Mouse (Mus musculus) regulatory T cell (primary cell): ENCODE data around the gene Zfr.

Source experiments
- in situ Hi-C: fragments of 300-600 bp; cut with MboI, MseI; formaldehyde crosslinking; loops from one replicate; pipeline ENCODE4 v1.15.1; 2025; ENCODE audit warnings: high pct_unique_total_duplicates

Gene Zfr

DNA sequence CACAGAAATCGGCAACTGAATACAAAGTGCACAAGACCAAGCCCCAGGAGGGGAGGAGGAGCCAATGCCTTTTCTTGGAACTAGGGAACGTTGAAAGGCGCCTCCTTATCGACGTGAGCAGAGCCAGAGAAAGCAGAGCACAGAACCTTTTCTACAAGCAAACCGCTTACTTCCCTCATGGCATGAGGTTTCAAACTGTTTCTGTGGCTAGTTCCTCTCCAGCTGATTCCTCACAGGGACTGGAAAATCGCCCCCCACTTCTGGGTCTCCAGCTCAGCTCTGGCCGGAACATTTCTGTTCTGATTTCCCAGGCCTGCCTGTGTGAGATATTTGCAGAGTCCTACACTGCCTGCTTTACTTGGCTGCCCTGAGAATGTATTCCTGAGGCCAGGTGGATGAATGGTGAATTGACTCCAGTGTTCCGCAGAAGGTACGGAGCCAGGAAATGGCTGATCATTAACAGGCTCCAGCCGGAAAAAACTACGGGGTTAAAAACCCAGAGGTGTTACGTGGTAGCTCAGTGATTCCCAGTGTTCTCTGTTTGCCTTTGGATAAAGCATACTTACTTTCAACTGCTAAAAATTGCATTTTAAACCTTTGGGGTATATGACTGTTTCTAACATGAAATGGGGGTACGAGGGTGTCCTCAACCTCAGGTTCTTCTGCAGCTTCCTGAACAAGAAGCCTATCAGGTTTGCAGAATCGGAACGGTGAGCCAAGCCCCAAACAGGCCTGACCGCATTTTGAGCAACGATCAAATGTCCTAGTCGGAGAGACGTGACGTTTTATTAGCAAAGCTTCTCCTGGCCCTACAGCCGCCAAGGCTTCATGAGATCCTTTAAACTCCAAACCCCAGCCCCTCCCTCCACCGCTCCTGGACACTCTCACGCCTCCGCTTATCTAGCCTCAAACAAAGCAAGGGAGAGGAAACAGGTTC is 76.5 kb downstream of the Zfr start:
- in situ Hi-C loops = loop anchor here (5.0 kb wide), 1 partner anchor 73 kb away; no protein-coding TSS in a partner anchor

DNA sequence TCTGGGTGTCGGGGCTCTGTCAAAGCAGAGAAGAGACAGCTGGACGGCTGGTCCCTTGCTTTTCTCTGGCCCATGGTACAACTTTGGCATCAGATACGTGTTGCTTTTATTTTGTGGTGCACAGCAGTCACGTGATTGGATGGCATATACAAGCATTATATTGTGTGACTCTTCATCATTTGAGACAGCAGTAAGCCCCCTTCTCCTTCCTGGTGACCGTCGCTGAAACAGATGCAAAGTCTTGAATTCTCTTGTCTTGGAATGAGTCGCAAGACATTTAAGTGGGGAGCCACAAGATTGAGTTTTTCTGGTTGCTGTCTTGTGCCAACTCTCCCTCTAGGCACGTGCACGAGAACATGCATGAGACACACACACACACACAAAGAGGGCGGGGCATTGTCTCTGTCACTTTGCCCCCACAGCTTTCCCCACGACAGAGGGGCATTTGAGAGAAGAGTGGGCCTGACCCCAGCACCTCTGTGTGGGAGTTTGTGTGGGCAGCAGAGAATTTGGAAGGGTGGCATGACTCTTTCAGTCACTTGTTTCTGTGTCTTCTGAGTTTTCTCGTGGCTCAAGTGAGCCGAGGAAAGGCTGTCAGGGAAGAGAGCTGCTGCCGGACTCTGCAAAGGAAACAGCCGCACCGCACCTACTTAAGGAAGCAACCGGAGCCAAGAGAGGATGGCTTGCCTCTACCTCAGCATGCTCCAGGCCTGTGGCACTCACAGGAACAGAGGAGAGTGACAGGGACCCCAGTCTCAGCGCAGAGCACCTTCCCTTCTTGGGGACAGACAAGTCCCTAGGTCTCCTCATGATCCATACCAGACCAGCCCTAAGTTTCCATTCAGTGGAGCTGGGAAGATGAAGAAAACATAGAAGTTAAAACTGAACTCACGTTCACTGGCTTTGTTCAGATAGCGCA is 77.4 kb downstream of the Zfr start:
- in situ Hi-C loops = loop anchor here (5.0 kb wide), 1 partner anchor 72 kb away; no protein-coding TSS in a partner anchor

- in situ Hi-C loops = no loop called here
These were observed 78.3 kb downstream of the Zfr start for GRCm38 (mm10) chr15:12195966-12196365.

GRCm38 (mm10) chr15:12196410-12197191 is 79.0 kb downstream of the Zfr start:
- in situ Hi-C loops = no loop called here

DNA sequence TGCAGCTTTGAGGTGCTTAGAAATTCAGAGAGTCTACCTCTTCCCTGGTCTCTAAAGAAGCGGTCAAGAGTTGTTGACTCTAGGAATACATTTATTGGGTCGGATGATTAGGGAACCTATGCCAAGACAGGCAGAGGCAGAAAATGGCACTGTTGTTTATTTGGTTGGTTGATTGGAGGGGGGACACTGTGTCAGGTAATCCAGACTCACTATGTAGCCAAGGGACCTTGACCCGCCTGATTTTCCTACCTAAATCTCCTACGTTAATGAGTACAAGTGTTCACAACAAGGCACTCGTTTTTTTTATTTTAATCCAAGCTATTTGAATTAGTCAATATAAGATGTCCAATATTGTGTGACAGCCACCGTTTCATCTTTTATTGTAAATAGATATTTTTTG is 79.7 kb downstream of the Zfr start:
- in situ Hi-C loops = no loop called here

GRCm38 (mm10) chr15:12200021-12200420 is 82.4 kb downstream of the Zfr start:
- in situ Hi-C loops = loop anchor here (10.0 kb wide), 1 partner anchor 125 kb away; the partner anchor contains the start of genes 1810049J17Rik and Golph3

GRCm38 (mm10) chr15:12201856-12202255 is 84.2 kb downstream of the Zfr start:
- in situ Hi-C loops = loop anchor here (10.0 kb wide), 1 partner anchor 123 kb away; the partner anchor contains the start of genes 1810049J17Rik and Golph3

DNA sequence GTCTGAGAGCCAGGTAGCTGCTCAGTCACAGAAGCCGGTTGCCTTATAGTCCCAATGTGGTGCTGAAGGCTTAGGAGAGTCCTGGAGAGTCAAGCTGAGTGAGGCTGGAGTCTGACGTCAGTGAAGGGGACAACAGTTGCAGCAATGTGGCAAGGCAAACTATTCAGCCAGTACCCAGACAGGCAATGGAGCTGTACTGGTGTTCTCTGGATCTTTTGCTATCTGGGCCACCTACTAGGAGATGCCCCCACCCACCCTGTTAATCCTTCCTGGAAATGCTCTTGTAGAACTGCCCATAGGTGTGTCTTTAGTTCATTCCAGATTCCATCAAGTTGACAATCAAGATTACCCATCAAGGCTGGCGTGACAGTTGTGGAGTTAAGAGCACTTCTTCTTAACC is 84.8 kb downstream of the Zfr start:
- in situ Hi-C loops = loop anchor here (10.0 kb wide), 1 partner anchor 122 kb away; the partner anchor contains the start of genes 1810049J17Rik and Golph3

- in situ Hi-C loops = loop anchor here (10.0 kb wide), 1 partner anchor 122 kb away; the partner anchor contains the start of genes 1810049J17Rik and Golph3
These were observed 85.4 kb downstream of the Zfr start for GRCm38 (mm10) chr15:12203008-12203407.

DNA sequence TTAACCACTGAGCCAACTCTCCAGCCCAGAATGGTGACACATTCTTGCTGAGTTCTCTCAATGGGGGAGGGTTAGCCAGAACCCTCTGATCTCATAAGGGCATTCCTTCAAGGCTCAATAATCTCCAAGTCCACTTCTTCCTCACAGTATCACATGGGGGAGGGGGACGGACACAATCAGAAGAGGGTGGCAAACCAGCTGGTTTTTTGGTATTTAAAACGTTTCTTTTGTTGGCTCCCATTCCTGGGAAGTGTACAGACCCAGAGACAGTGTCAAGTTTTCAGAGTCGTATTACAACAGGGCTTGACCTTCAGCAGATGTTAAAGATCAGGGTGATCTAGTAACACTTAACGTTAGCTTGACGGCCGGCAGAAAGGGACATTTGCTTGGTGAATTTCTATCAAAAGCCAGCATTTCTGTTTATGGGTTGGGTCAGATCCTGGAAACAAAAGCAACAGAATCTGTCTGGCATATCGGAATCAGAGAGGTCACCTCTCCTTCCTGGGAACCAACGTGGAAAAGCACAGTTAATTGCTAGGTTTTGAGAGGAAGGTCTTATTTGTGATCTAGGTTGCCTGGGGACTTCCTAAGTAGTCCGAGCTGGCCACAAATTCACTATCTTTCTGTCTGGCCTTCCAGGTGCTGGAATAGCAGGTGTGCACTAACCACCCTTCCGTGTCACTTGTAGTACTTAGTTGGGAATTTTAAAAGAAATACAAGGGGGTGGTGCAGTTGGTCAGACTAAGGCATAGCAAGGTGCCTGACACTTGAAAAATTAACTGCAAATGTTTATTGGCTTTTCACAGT is 86.1 kb downstream of the Zfr start:
- in situ Hi-C loops = loop anchor here (10.0 kb wide), 1 partner anchor 121 kb away; the partner anchor contains the start of genes 1810049J17Rik and Golph3

DNA sequence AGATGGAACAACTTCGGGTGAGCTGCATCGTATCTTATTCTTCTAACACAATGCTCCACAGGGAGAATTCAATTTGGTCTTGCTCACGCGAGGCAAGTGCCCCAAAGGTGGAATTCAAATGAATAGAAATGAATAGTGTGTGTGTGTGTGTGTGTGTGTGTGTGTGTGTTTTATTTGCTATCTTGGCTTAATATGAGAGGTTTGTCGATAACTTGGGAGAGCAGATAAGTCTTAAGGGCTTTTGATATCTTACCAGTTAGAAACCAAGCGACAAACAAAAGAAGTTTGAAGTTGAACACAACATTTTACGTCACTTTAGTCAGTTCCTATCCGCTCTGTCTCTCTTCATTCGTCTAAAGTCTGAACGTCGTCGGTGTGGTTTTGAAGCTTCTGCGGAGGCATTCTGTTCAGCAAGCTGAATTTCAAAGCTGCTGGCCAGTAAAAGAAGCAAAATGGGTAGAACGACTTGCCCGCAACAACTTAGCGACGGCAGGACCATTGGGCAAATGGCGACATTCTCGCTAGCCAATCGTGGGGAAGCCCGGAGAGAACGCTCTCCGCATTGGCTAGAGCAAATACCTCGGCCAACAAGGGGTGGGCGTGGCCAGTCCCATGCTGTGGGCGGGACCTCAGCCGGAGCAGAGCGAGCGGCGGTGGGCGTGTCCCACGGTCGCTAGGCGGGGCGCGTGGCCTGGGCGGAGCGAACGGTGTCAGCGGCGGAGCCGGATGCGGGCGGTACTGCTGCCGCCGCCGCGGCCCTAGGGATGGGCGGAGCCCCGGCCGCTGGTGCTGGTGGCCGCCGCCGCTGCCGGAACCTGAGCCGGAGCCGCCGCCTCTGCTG is 86.9 kb downstream of the Zfr start, which contains the start of gene Mtmr12:
Gene Mtmr12, plus strand, starts transcription at position 710 of the 841 bp plus-strand sequence.
- in situ Hi-C loops = loop anchor here (10.0 kb wide), 1 partner anchor 120 kb away; the partner anchor contains the start of genes 1810049J17Rik and Golph3

DNA sequence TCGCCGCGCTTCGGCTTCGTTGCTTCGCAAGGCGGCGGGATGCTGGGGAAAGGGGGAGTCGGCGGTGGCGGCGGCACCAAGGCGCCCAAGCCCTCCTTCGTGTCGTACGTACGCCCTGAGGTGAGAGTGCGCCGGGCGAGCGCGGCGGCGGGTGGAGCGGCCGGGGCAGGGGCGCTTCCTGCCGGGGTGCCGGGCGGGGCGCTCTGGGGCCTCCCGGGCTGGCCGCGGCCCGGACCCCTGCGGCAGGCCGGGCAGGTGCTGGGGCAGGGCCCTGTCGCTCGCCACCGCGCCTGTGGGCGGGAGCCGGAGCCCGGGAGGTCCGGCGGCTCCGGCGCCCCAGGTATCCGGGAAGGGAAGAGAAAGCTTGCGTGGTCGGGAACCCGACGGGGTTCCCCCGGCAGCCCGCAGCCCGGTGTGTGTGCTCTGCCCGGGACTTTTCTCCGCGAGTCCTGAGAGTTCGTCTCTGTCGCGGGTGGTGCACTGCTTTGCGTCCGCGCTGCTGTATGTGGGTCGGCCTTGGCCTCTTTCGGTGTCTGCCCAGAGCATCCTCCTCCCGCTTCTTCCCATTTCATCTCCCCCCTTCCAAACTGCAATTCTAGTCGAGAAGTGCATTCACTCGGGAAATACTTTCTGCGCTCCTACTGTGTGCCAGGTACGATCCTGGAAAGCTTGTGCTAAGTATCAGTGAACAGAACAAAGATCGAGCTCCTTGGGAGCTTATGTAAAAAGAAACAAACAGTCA is 87.7 kb downstream of the Zfr start:
- in situ Hi-C loops = loop anchor here (10.0 kb wide), 1 partner anchor 119 kb away; the partner anchor contains the start of genes 1810049J17Rik and Golph3

- in situ Hi-C loops = loop anchor here (10.0 kb wide), 1 partner anchor 119 kb away; the partner anchor contains the start of genes 1810049J17Rik and Golph3
These were observed 88.4 kb downstream of the Zfr start for GRCm38 (mm10) chr15:12205902-12206645.

GRCm38 (mm10) chr15:12206646-12207222 is 89.1 kb downstream of the Zfr start:
- in situ Hi-C loops = loop anchor here (10.0 kb wide), 1 partner anchor 118 kb away; the partner anchor contains the start of genes 1810049J17Rik and Golph3

DNA sequence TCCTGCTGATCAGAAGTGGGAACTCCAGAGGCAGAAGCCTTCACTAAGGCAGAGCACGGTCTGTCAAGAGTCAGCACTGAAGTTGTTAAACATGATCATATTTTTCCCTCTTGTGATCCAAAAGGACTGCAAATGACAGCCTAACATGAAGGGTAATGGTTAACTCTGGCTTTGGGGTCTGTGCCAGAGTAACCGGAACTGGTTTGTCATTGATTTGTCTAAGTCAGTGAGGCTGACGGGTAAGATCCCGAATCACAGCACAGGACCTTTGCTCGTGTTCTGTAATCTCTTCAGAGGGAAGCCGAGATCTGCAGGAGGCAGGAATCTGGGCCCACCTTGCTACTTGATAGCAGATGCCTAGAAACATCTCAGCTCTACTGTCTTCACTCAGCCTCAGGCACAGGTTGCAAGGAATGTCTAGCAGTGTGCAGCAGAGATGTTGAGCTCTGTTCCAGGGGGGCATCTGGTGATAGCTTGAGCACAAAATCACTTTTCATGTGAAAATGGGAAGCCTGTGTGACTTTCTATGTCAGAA is 90.0 kb downstream of the Zfr start:
- in situ Hi-C loops = loop anchor here (10.0 kb wide), 1 partner anchor 117 kb away; the partner anchor contains the start of genes 1810049J17Rik and Golph3

DNA sequence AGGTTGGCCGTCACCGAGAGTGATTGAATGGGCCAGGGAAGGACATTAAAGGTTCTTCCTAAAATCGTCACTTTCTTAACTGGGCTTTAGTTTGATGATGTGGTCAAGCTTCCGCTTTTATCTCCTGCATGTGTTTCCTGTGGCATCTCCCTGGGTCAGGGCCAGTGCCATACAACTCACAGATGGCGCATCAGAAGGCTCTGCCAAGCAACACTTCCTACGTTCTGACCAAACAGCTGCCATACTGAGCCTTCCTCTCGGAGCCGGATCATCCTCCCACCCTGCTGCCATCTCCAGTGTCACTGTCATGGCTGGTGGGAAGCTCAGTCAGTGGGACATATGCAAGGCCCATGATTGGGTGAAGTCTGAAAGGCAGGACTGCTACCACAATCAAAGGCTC is 93.9 kb downstream of the Zfr start:
- in situ Hi-C loops = no loop called here
